Mouse (Mus musculus): ENCODE data around the gene Cd2ap. TPM values are rescaled to one million over a fixed set of nuclear protein-coding genes. Genes with fewer than 3 reads are reported as not detected.
"Not testable (repeated sequence)": the region's sequence is repeated elsewhere in the genome, so short reads cannot be mapped to it uniquely, and the experiment has no call there.

The Cd2ap gene
- total RNA-seq (2015; ENCODE audit: low replicate concordance), result 13.6 TPM in 2 replicates
- 4.9 and 8.2 TPM in 2 replicates for total RNA-seq (2017; ENCODE audit: low replicate concordance)

DNA sequence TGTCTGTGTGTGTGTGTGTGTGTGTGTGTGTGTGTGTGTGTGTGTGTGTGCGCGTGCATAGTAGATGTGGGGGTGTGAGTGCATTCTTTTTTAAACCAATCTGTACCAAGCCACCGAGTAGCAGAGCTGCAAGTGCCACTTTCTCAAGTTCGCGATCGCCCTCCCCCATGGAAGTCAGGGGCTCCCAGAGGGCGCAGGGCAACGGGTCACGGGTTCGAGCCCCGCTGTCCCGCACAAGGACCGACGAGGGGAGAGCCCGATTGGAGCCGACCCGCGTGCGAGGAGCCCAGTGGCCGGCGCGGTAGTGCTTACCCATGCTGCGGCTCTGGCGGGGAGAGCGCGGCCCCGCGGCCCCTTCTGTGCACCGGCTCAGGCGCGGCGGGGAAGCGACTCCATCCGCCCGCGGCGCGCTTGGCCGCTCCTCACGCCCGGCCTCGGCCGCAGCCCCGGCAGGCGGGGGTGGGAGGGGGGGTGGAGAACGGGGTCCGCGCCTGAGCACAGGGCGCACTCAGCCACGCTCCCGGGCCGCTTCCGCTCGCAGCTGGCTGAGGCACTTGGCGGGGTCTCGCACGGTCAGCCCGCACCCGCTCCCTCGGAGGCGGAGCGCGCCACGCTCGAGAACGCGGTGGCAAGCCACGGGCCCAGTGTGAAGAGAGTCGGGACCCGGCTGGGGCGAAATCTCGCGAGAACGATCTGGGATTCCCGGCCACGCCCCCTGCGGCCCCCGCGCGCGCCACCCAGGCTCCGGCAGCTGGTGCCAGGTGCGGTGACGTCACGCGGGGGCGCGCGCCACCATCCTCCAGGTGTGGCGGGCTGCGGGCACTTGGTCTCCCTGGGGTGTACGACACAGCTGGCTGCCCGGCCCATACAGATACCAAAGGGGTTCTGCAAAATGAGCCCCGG is at the start of gene Cd2ap:
TSS of gene Cd2ap (minus strand) at position 665 of the 903 bp plus-strand sequence.
- peak; percentile 96 for ATAC-seq (replicated peaks; ENCODE audit: low FRiP score, poor library complexity, severe bottlenecking)

DNA sequence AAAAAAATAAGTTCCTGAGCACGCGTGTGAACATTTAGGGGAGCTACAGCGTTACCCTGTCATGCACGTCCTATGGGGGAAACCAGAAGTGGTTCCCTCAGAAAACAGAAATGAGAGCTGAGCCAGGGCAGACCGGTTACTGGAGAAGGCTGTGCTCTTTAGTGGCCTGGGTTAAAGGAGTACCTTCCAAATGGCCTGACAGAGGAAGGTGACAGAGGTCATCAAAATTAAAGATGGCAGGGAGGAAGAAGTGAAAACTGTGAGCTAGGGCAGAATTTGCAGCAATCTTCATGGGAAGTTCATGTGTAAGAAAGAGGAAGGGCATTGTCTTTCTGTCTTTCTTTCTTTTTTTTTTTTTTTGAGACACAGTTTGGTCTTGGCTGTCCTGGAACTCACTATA is 48.3 kb upstream of the Cd2ap start:
- ATAC-seq (replicated peaks; ENCODE audit: low FRiP score, poor library complexity, severe bottlenecking), result no peak

DNA sequence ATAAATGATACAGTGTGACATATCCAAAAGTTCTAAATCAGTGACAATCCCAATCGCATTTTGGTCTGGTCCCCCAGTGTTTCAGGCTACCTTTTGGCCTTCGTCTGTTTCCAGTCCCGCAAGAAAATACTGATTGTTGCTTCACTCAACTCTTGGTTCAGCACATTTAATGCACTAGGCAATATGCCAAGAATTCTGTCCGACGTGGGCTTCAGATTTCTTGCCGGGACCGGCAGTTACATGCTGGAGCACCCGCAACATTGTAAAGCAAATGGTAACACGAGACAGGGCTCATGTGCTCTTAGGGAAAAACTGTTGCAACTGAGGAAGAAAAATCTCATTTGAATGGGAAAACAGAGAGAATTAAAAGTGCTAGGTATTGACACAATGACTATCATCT is 42.3 kb upstream of the Cd2ap start:
- ATAC-seq (replicated peaks; ENCODE audit: low FRiP score, poor library complexity, severe bottlenecking), result no peak

DNA sequence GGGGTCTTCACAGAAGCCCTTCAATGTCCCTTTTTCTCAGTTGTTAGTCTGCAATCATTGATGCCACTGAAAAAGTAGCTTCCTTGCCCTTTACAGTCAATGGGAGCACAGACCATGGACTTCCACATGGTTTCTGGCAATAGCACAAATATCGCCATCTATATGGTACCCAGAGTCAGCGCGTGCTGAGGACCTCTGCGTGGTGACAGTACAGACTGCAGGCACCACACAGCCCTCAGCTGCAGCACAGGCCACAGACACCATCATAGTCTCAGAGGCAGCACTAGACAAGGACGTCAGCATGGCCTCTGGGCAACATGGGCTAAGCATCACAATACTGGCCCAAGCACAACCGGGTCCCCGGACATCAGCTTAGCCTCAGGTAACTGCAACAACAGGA is 38.3 kb upstream of the Cd2ap start:
- no peak for ATAC-seq (replicated peaks; ENCODE audit: low FRiP score, poor library complexity, severe bottlenecking)

DNA sequence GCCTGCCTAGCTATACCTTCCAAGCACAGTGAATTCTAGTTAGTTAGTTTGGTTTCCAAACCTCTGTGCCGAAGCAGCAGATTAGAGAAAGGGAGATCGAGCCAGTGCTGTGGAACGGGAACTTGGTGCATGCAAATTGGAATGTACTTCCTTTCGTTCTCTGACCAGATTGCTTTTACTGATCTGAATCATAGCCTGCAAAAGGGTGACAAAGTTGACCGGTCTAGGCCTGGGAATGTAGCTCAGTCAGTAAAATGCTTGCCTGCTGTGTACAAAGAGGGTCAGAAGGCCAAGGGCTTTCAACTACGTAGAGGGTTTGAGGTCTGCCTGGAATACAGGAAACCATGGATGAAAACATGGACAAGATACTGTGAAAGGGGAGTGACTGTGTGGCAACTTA is 35.7 kb upstream of the Cd2ap start:
- no peak for ATAC-seq (replicated peaks; ENCODE audit: low FRiP score, poor library complexity, severe bottlenecking)

DNA sequence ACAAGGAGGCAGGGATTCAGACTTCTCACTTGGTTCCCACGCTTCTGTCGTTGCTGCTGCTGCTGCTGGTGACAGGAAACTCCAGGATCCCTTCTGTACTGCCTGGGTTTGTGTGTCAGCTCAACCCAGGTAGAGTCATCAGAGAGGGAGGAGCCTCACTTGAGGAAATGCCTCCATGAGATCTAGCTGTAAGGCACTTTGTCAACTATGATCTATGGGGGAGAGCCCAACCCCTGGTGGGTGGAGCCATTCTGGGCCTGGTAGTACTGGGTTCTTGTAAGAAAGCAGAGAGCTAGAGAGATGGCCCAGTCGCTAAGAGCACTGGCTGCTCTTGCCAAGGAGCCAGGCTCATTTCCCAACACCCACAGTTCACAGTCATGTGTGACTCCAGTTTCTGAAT is 34.0 kb upstream of the Cd2ap start:
- ATAC-seq (replicated peaks; ENCODE audit: low FRiP score, poor library complexity, severe bottlenecking), result no peak

DNA sequence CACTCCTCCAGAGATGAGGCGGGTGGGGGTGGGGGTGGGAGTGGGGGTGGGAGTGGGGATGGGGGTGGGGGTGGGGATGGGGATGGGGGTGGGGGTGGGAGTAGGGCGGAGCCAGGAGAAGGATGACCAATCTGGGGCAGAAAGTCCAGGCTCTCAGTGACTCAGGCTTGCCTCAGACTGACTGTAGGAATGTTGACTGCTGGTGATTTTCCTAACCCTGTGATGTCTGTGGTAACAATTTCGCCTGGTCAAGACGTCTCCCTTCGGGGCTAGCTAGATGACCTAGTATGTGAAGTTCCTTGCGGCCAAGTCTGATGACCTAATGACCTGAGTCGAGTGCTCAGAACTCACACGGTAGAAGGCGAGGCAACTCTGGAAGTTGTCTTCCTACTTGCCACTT is 32.9 kb upstream of the Cd2ap start:
- no peak for ATAC-seq (replicated peaks; ENCODE audit: low FRiP score, poor library complexity, severe bottlenecking)

DNA sequence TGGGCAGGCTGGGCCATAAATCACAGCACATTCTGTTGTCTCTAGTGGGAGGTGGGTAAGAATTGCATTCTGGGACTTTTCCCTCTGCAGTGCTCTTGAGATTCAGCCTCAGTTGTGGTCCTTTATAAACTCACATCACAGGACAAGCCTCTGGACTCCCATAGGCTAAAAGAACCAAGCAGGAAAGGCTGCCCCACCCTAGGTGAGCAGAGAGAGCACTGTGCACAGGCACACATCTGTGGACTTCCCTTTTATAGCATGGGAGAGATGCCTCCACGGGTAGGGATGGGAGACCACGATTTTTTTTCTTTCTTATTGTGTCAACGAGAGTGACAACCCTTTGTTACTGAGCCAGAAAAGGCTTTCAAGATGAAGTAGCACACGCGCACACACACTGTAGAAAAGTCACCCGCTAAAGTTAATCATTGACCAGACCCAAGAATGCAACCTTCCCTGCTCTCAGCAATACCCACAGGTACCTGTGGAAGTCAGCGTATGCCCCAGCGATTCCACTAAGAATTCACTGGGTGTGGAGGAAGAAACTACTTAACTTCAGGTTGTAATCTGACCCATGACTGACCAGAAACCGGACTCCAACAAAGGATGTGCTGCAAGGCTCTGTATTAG is 32.4 kb upstream of the Cd2ap start:
- ATAC-seq (replicated peaks; ENCODE audit: low FRiP score, poor library complexity, severe bottlenecking), result no peak

DNA sequence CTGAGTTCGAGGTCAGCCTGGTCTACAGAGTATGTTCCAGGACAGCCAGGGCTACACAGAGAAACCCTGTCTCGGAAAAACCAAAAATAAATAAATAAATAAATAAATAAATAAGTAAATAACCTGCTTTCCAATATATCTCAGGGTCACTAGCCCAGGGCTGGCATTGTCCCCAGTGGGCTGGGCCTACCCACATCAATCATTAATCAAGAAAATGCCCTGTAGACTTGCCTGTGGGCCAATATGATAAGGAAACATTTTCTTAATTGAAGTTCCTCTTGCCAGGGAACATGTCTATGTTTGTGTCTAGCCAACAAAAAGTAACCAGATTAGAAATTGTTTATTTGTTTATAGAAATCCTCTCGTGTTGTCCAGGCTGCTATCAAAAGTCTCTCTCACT is 31.7 kb upstream of the Cd2ap start:
- no peak for ATAC-seq (replicated peaks; ENCODE audit: low FRiP score, poor library complexity, severe bottlenecking)

DNA sequence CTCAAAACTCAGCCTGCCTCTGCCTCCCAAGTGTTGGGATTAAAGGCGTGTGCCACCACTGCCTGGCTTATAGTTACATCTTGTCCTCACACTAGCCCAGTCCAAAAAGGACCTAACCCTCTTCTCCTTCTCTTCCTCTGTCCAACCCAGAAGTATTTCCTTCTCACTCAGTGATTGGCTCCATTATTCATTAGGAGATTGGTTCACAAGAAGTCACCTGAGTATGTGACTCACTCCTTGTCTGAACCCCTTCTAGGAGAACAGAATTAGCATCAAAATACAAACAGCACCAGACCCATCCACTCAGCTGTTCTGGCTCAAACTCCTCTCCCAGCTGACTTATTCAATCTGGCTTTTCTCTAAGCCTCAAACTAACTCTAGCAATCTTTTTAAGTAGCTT is 30.0 kb upstream of the Cd2ap start:
- not testable (repeated sequence) for ATAC-seq (replicated peaks; ENCODE audit: low FRiP score, poor library complexity, severe bottlenecking)

DNA sequence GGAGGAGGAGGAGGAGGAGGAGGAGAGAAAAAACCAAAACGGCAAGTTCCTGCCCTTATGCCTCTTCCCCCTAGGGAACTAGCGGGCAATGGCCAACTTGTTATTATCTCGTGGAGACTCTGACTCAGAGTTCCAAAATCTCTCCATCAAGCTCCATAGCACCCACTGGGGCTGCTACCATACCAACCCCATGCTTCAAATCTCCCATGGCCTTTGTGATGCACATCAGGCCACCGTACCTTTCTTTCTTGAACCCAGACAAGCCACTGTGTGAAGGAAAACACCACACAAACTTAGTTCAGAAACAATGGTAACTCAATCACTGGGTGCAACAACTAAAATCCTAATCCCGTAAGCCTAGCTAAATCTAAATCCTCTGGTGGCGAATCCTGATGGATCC is 29.5 kb upstream of the Cd2ap start:
- no peak for ATAC-seq (replicated peaks; ENCODE audit: low FRiP score, poor library complexity, severe bottlenecking)

DNA sequence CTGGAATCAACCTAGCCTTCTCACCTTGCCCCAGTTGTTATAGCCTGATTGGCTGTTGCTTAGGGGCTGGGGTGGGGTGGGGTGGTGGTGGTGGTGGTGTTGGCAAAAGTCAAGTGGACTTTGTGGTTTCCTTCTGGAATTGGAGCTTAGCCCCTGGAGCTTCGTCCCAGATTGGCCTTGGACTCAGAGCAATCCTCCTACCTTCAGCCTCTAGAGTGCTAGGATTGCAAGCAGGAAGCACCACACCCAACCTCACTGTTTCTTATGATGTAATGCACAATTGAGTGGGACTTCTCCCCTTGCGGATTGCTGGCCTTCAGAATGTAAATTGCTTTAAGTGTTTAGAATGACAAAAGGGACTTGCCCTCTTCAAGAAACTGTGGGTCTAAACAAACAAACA is 24.3 kb upstream of the Cd2ap start:
- ATAC-seq (replicated peaks; ENCODE audit: low FRiP score, poor library complexity, severe bottlenecking), result no peak

DNA sequence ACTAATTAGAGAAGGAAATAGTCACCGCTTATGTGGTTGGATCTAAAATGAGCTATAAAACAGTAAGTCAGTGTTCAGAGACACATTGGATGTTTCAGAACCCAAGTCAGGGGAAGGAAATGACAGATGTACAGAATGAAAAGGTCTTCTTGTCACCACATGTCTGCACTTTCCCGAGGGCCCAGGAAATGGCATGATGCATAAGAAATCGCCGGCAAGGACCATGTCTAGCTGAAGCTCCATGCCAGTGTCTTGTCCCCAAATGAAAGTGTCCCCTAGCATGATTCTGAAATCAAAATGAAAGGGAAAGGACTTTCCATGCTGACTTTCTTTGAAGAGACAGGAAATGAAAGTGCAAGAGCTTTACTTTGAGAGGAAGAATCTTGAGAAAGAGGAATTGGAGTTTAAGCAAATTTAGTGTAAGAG is 10.8 kb upstream of the Cd2ap start:
- no peak for ATAC-seq (replicated peaks; ENCODE audit: low FRiP score, poor library complexity, severe bottlenecking)

DNA sequence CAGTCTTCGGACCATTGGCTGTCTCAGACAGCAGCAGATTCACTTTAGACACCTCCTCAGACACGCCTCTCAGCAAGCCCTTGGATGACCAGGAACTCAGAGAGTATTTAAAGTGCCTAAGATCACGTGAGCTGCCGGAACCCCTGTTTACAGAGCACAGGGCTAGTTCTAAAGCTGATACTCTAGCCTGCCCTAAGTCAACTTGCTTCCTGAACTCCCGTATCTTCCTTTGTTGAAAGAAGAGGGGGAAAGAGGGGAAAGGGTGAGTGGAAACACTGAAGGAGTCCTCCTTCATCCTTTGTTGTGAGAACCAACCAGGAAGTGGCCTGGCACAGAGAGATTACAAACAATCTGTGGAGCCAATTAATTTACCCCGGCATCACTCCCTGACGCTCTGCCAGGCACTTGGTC is 8.6 kb upstream of the Cd2ap start:
- ATAC-seq (replicated peaks; ENCODE audit: low FRiP score, poor library complexity, severe bottlenecking), result no peak

DNA sequence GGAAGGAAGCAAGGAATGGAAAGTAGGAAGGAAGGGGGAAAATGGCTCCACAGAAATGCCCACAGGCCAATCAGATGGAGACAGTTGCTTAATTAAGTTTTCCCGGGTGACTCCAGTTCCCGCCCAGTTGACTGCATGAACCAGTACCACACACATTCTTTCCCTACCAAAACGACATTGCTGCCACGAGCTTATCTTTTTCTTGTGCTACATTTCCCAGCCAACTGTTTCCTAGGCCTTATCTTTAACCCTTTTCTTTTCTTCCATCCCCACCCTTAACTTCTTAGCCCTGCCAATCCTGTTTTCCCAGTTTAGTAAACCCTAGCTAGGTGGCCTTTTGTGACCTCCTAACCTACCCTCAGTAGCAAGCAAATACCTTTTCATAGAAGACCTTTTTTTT is 7.9 kb upstream of the Cd2ap start:
- no peak for ATAC-seq (replicated peaks; ENCODE audit: low FRiP score, poor library complexity, severe bottlenecking)

DNA sequence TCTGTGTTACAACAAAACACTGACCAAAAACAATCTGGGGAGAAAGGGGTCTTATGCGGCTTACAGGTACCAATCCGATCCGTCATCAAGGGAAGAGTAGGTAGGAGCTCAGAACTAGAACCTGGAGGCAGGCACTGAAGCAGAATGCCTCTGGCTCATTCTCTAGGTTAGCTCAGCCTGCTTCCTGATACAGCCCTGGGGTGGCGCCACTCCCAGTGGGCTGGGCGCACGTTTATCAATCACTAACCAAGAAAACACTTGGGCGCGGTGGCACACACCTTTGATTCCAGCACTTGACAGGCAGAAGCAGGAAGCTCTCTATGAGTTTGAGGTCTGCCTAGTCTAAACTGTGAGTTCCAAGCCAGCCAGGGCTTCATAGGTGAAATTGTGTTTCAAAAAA is 7.3 kb upstream of the Cd2ap start:
- ATAC-seq (replicated peaks; ENCODE audit: low FRiP score, poor library complexity, severe bottlenecking), result peak; percentile 91

DNA sequence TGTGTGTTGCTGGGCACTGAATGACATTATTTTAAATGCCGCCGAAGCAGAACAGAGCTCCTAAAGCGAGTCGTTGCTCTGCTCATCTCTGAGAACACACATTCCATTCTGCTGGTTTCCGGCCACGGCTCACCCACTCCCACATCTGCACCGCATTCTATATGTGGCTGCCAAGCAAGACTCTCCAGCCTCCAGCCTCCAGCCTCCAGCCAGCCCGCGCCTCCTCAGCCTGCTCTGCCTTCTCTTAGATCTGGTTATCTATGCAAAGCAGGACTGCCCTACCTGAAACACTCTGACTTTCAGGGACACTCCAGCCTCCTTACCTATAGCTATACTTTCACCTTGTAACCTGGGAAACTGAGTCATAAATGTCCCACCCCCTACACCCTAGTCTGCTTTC is 6.8 kb upstream of the Cd2ap start:
- ATAC-seq (replicated peaks; ENCODE audit: low FRiP score, poor library complexity, severe bottlenecking), result peak; percentile 76

DNA sequence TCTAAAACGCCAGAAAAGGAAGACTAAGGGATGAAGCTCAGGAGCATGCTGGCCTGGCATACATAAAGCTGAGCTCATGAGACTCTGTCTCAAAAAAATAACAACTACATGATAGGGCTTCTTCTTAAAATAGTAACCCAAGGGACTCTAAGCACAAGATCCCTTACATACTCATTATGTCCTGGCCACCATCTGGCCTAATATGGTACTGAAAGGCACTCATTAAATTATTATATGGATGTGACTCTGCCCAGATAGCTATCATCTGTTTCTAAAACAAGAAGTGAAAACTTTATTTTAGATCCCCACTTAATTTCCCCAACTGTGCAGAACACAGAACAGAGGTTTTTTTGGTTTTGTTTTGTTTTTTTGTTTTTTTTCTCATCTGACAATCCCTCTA is 6.4 kb upstream of the Cd2ap start:
- no peak for ATAC-seq (replicated peaks; ENCODE audit: low FRiP score, poor library complexity, severe bottlenecking)

DNA sequence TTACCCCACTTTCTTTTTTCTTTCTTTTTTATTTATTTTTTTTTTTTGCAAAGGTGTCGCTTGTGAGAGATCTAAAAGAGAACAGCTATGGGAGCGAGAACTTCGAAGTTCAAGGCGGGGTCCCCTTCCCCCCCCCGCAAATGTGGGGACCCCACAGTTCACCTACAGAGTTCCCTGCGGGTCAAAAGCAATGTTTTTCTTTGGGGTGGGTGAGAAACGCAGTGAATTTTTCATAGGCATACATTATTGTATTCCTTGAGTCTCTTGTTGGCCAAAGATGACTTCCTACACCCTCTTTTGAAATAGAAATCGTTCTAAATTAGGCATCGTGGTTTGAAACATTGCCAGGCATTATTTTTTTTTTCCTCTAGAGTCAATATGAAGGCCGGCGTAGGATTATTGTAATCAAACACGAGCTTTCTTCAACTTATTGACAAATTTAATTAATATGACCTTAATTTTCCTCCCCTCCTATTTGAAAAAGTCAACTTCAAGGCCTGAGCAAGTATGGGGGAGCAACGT is 500 bp upstream of the Cd2ap start:
- no peak for ATAC-seq (replicated peaks; ENCODE audit: low FRiP score, poor library complexity, severe bottlenecking)

DNA sequence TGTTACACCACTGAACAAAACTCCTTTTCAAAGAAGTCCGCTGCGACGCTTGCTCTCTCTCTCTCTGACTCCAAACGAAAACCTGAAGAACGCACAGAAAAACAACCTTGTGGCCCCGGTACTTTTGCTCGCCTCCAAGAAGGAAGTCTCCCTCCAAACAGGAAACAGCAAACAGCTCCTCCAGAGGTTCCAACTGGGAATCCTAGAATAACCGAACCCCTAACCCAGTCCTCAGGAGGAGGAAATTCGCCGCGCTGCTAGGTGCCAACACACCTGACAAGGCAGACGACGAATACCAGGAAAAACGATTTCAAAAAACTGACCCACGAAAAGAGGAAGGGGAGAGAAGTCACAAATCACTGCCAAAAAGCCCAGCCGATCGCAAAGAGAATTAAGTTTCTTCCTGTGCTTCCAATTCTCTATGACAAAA is 879 bp downstream of the Cd2ap start:
- ATAC-seq (replicated peaks; ENCODE audit: low FRiP score, poor library complexity, severe bottlenecking), result peak; percentile 21; the same call in 1 of the 2 replicates

DNA sequence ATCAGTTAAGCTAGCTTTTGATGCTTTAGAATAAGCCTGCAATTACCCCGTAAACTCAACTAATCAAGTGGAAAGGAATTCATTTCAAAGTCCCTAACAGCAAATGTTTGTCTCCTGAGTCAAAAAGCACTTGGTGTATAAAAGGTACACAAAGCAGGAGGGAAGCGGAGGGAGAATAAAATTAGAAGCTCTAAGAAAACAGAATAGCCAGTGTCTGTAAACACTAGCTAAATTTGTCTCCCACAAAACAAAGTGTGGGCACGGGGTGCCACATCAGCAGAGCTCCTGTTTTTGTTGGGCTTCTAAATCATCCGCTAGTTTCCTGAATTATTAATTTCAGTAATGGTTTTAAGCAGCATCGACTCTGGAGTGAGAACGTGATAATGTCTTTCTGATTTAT is 1.4 kb downstream of the Cd2ap start:
- no peak for ATAC-seq (replicated peaks; ENCODE audit: low FRiP score, poor library complexity, severe bottlenecking)
